Mouse (Mus musculus) intestine, embryonic 14.5 days (tissue): ENCODE measurements around the gene Sync. TPM values are rescaled to one million over a fixed set of nuclear protein-coding genes. Genes with fewer than 3 reads are reported as not detected.
A peak's percentile ranks its signal among the peaks of the same experiment; 100 is the strongest.

ENCODE experiments used
- ATAC-seq: fragments of 200-750 bp; cut with Nextera tagmentation; replicated peaks from 2 replicates; pipeline ENCODE4 v1.8.0; 2017; ENCODE audit warnings: low read depth, moderate number of reproducible peaks, moderate TSS enrichment, moderate library complexity; ENCODE audit not compliant: low FRiP score, low TSS enrichment
- DNase-seq: peaks from one replicate; pipeline ENCODE4 v3.0.0-alpha.2; 2018; ENCODE audit warnings: low spot score
- H3K27ac ChIP-seq: fragments of 300-500 bp; sonication (generic); 2 replicates; pipeline ENCODE4 v1.5.1; 2014; ENCODE audit warnings: low read depth, mild to moderate bottlenecking, control low read depth
- H3K27me3 ChIP-seq: fragments of 300-500 bp; sonication (generic); replicated peaks from 2 replicates; pipeline ENCODE4 v1.6.1; 2014; ENCODE audit warnings: low read length, control low read depth; ENCODE audit not compliant: control insufficient read depth, insufficient read depth
- H3K36me3 ChIP-seq: fragments of 300-500 bp; sonication (generic); 2 replicates; pipeline ENCODE4 v1.6.1; 2014; ENCODE audit warnings: low read length, control low read depth; ENCODE audit not compliant: control insufficient read depth, insufficient read depth
- H3K4me1 ChIP-seq: fragments of 300-500 bp; sonication (generic); replicated peaks from 2 replicates; pipeline ENCODE4 v1.6.1; 2014; ENCODE audit warnings: low read length, control low read depth, mixed read lengths; ENCODE audit not compliant: control insufficient read depth, insufficient read depth
- H3K4me2 ChIP-seq: fragments of 300-500 bp; sonication (generic); 2 replicates; pipeline ENCODE4 v1.6.1; 2014; ENCODE audit warnings: low read length
- H3K4me3 ChIP-seq: fragments of 300-500 bp; sonication (generic); 2 replicates; pipeline ENCODE4 v1.5.1; 2014; ENCODE audit warnings: low read depth, low read length, control low read depth, mixed read lengths
- H3K9ac ChIP-seq: fragments of 300-500 bp; sonication (generic); 2 replicates; pipeline ENCODE4 v1.6.1; 2014; ENCODE audit warnings: mild to moderate bottlenecking, low read length
- H3K9me3 ChIP-seq: fragments of 300-500 bp; sonication (generic); 2 replicates; pipeline ENCODE4 v1.6.1; 2016; ENCODE audit warnings: low read length, control low read depth; ENCODE audit not compliant: control insufficient read depth
- WGBS: fragments of 180-500 bp; shearing (Covaris S2); extraction: QIAGEN DNeasy Blood & Tissue Kit; methylation state at CpG from one replicate; pipeline ENCODE4 v1.1.7; 2014; 5-methylcytosine and 5-hydroxymethylcytosine counted together
- polyA plus RNA-seq: library from polyadenylated mRNA; unstranded; fragments of >200 nt; fragmentation: Nextera tagmentation; extraction: Ambion mirVana; gene quantifications from 2 replicates; pipeline ENCODE4 v1.2.1, GENCODE M21; 2014

Sync gene
- 1.3 and 2.1 TPM in 2 replicates for polyA plus RNA-seq

DNA sequence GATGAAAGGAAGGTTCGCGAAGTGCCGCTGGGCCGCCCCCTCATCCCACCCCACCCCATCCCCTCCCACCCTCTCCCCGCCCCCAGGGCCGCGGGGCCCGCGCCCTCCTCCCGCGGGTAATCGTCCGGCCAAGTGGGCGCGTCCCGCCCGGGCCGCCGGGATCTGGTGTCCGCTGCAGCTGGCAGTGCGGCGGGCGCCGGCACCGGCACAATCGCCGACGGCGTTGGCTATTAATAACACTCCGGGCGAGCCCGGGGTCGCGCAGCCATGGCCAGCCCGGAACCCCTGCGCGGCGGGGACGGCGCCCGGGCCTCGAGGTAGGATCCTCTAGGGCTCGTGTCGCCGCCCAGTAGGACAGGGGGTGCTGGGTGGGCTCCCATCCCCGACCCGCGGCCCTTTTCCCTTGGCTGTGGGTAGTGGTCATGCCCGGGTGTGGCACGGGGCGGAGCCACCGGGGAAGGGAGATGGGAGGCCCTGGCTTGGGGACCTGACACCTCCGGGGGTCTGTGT is at the start of gene Sync:
Sync (plus strand) TSS at position 146 of the 510 bp plus-strand sequence.
- no peaks in the 10 kb centered on the region for H3K9me3 ChIP-seq
- ATAC-seq, result peak; percentile 40
- peak within 1 kb of the TSS; percentile 51 for H3K9ac ChIP-seq
- H3K27ac ChIP-seq, result no peak within 1 kb of the TSS
- H3K36me3 ChIP-seq, result no peaks in the 10 kb centered on the region
- H3K4me3 ChIP-seq, result peak within 1 kb of the TSS; percentile 45
- DNase-seq, result peak; percentile 66
- H3K27me3 ChIP-seq, result peaks cover 17% of the 10 kb centered on the region
- peak within 1 kb of the TSS; percentile 100 for H3K4me2 ChIP-seq
- H3K4me1 ChIP-seq, result peaks cover 7% of the 10 kb centered on the region; the same call in 1 of the 2 replicates
- 1% methylated on average over 53 of the region's 53 CpGs for WGBS

DNA sequence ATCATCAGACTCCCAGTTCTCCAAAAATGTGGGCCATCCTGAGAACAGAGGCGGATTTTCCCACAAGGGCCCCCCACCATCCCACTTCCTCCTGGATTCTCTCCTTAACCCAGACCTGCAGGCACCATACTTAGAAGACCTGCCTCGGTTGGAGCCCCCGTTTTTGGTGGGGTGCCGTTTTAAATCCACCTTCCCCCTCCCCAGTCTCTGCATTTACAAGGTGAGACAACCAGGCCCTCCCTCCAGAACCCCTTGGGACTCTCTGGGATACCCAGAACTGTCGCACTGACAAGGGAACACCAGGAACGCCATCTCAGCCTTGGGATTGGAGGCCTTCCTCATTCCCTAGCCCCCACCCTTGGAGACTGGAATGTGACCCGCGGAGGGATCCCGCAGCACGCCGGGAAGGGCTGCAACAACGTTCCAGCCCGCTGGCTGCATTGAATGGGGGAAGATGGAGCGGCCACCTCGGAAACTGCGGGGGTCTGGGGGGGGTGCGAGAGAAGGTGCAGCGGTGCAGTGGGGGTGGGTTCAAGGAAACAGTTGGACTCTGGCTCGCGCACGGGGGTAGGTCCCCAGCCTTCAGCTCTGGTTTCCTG is 49.5 kb upstream of the Sync start:
- ATAC-seq, result no peak
- H3K9me3 ChIP-seq, result no peaks in the 10 kb centered on the region

DNA sequence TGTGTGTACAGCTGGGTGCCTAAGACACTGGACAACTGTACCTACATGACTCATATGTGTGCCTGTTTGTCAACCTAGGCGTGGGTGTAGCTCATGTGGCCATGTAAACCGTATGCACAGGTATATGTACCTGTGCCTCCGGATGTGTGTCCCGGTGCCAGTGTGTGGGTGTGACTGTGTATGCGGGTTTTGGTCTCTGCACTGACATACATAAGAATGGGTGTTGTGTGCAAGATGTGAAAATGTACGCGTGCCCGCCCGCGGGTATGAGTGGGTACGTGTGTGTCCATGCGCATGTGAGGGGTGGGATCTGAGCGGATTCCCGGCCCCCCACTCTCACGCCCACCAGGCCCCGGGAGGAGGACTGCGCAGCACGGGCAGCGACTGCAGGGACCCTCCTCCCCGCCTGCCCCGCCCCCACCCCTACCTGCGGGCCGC is 48.8 kb upstream of the Sync start:
- Histone ChIP-seq H3K9me3 (no peaks in the 10 kb centered on the region), H3K4me3 (peak overlapping the region; percentile 75), H3K36me3 (no peaks in the 10 kb centered on the region), H3K9ac (peak overlapping the region; percentile 71), H3K4me2 (peak overlapping the region; percentile 96), H3K4me1 (peaks cover 18% of the 10 kb centered on the region), H3K27me3 (no peaks in the 10 kb centered on the region), H3K27ac (no peak overlapping the region)
- peak; percentile 38; the same call in 1 of the 2 replicates for ATAC-seq
- peak; percentile 79 for DNase-seq
- under 1% methylated on average over 23 of the region's 23 CpGs for WGBS

More for the DNA sequence above, 49.5 kb upstream of the Sync start:
- peak; percentile 69 for DNase-seq
- no peak overlapping the region for H3K27ac ChIP-seq
- peaks cover 18% of the 10 kb centered on the region for H3K4me1 ChIP-seq
- H3K27me3 ChIP-seq, result no peaks in the 10 kb centered on the region
- WGBS, result 8% methylated on average over 21 of the region's 21 CpGs
- H3K4me3 ChIP-seq, result peak overlapping the region; percentile 75
- H3K4me2 ChIP-seq, result peak overlapping the region; percentile 96
- H3K9ac ChIP-seq, result peak overlapping the region; percentile 71
- H3K36me3 ChIP-seq, result no peaks in the 10 kb centered on the region

DNA sequence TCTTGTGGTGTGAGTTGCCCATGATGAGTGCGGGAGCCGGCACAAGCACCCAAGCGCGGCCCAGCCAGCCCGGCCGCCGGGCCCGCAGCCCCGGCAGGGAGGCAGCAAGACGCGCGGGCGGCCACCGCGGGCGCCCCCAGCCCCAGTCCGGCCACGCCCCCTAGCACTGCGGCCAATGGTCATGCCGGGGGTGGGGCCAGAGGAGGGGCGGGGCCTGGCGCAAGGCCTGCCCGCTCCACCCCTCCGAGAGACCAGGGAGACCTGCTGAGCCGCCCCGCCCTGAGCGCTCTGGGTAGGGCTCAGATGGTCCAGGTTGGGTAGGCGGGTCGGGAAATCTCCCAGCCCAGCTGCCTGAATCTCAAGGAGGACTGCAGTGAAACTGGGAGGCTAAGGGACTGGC is 48.3 kb upstream of the Sync start:
- Histone ChIP-seq H3K4me3 (peak overlapping the region; percentile 75), H3K4me2 (peak overlapping the region; percentile 96), H3K9me3 (no peaks in the 10 kb centered on the region), H3K9ac (peak overlapping the region; percentile 71), H3K36me3 (no peaks in the 10 kb centered on the region), H3K4me1 (peaks cover 18% of the 10 kb centered on the region), H3K27me3 (no peaks in the 10 kb centered on the region), H3K27ac (no peak overlapping the region)
- DNase-seq (peak; percentile 88), ATAC-seq (peak; percentile 88)
- 1% methylated on average over 28 of the region's 29 CpGs for WGBS

DNA sequence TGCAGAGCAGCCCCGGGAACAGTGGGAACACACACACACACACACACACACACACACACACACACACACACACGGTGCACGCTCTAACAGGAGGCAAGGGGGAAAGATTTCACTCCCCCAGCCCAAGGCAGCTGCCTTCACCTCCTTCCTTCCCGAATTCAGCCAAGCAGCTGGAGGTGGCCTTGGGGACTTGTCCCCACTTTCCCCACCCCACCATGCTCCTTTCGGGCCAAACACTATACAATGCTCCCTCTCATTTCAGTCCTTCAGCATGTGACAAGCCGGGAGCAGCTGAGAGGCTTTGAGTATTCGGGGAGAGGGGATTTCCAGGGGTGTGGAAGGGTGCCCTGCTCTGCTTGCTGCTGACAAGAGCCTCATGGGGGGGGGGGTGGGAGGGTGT is 45.5 kb upstream of the Sync start:
- Histone ChIP-seq H3K36me3 (no peaks in the 10 kb centered on the region), H3K27ac (no peak overlapping the region), H3K4me1 (peaks cover 16% of the 10 kb centered on the region), H3K27me3 (peaks cover 9% of the 10 kb centered on the region; the same call in 1 of the 2 replicates), H3K4me2 (no peak overlapping the region), H3K9me3 (no peaks in the 10 kb centered on the region), H3K4me3 (no peak overlapping the region), H3K9ac (no peak overlapping the region)
- ATAC-seq, result no peak
- no peak for DNase-seq
- WGBS, result 30% methylated on average over 7 of the region's 7 CpGs

DNA sequence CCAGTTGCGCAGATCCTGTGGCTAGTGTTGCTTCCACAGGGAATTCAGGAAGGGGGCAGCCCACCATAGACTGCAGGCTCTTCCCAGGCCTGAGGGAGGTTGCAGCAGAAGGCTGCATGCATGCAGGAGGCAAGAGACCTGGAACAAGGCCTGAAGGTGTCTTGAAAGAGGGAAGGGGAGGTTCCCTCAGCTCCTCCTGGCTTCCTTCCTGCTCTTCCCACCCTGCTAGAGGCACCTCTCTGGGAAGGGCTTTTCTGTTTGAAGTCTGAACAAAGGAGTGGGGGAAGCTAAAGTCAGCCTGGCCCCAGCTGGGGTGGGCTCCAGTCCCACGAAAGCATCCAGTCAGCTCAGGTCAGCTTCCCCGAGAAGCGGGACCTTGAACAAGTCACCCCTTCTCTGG is 45.1 kb upstream of the Sync start:
- WGBS, result 42% methylated on average over 4 of the region's 4 CpGs
- no peak for DNase-seq
- Histone ChIP-seq H3K4me3 (no peak overlapping the region), H3K27me3 (peaks cover 13% of the 10 kb centered on the region; the same call in 1 of the 2 replicates), H3K9me3 (no peaks in the 10 kb centered on the region), H3K27ac (peak overlapping the region; percentile 0; the same call in 1 of the 2 replicates), H3K4me2 (no peak overlapping the region), H3K36me3 (no peaks in the 10 kb centered on the region), H3K4me1 (peaks cover 14% of the 10 kb centered on the region), H3K9ac (no peak overlapping the region)
- no peak for ATAC-seq

DNA sequence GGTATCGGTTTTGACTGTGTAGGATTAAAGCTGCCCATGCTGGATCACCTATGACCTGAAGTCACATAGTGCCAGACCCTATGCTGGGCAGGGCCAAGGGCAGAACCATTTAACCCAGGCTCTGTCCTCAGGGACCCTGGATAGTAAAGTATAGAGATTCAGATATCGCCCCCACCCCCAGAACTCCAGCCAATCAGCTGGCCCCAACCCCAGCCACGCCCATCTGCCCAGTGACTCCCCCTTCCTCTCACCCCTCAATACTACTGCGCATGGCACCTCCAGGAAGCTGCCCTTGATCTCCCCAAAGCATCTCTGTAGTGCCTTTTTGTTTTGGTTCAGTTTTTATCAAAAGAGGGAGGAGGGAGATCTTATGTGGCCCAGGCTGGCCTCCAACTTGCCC is 44.7 kb upstream of the Sync start:
- no peak for DNase-seq
- Histone ChIP-seq H3K4me2 (no peak overlapping the region), H3K9ac (no peak overlapping the region), H3K4me1 (peaks cover 11% of the 10 kb centered on the region), H3K36me3 (no peaks in the 10 kb centered on the region), H3K27me3 (peaks cover 18% of the 10 kb centered on the region), H3K4me3 (no peak overlapping the region), H3K9me3 (no peaks in the 10 kb centered on the region), H3K27ac (no peak overlapping the region; the same call in 1 of the 2 replicates)
- no peak for ATAC-seq
- 34% methylated on average over 4 of the region's 4 CpGs for WGBS

DNA sequence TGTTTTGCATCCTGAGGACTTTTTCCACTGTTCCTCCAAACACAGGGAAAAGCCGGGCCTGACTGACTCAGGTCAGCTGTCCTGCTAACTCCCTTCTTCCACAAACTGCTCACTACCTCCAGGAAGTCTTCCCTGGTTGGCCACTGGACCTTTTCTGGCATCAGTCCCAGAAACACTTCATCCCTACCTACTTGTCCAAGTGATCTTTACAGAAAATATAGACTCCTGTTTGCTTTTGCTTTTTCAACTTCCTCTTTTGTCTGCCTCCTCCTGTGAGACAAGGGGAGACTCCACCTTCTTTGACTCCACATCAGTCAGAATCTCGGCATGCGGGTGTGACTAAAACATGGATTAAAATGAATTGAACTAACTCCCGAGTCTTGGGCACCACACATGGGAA is 42.6 kb upstream of the Sync start:
- ATAC-seq (no peak), DNase-seq (no peak)
- Histone ChIP-seq H3K4me3 (no peak overlapping the region), H3K27me3 (peaks cover 31% of the 10 kb centered on the region), H3K9me3 (no peaks in the 10 kb centered on the region), H3K4me2 (no peak overlapping the region), H3K27ac (no peak overlapping the region), H3K9ac (no peak overlapping the region), H3K4me1 (peaks cover 14% of the 10 kb centered on the region), H3K36me3 (no peaks in the 10 kb centered on the region)
- 60% methylated on average over 4 of the region's 4 CpGs for WGBS
